Mouse (Mus musculus) ES-E14 (cell line): ENCODE measurements around the gene Zmpste24. TPM values are rescaled to one million over a fixed set of nuclear protein-coding genes. Genes with fewer than 3 reads are reported as not detected.

ENCODE experiments used
- DNase-seq: peaks from one replicate; pipeline ENCODE4 v3.0.0-alpha.2; 2013; ENCODE audit warnings: low read depth, low spot score
- H3K27ac ChIP-seq: 2 replicates; pipeline ENCODE4 v1.5.1; 2012; ENCODE audit warnings: low read depth, mild to moderate bottlenecking, low read length, moderate library complexity, mixed read lengths; ENCODE audit not compliant: poor library complexity, insufficient read depth, severe bottlenecking
- H3K36me3 ChIP-seq: 2 replicates; pipeline ENCODE4 v1.6.1; 2012; ENCODE audit warnings: mild to moderate bottlenecking, low read length, moderate library complexity, mixed read lengths; ENCODE audit not compliant: control insufficient read depth, poor library complexity, insufficient read depth, severe bottlenecking
- H3K4me1 ChIP-seq, 2 experiments: fragments of 150-350 bp in 1 of 2; sonication (generic) in 1 of 2; 2 replicates each; pipeline ENCODE4 v1.6.1; 2012; ENCODE audit warnings: low read length in 2 of 2, mild to moderate bottlenecking in 1 of 2, mixed read lengths in 1 of 2; ENCODE audit not compliant: control insufficient read depth in 2 of 2, insufficient read depth in 2 of 2, poor library complexity in 1 of 2
- H3K4me3 ChIP-seq, 2 experiments: fragments of 150-350 bp in 1 of 2; sonication (generic) in 1 of 2; 2 replicates each; pipeline ENCODE4 v1.5.1; 2012; ENCODE audit warnings: low read length in 2 of 2, low read depth in 1 of 2, mild to moderate bottlenecking in 1 of 2, mixed read lengths in 1 of 2; ENCODE audit not compliant: insufficient read depth in 1 of 2, poor library complexity in 1 of 2, severe bottlenecking in 1 of 2
- H3K9ac ChIP-seq: 2 replicates; pipeline ENCODE4 v1.6.1; 2012; ENCODE audit warnings: low read depth, mild to moderate bottlenecking, low read length, mixed read lengths; ENCODE audit not compliant: poor library complexity, insufficient read depth, severe bottlenecking
- H3K9me3 ChIP-seq: fragments of 150-350 bp; sonication (generic); 2 replicates; pipeline ENCODE4 v1.6.1; 2012; ENCODE audit warnings: low read depth, mild to moderate bottlenecking, low read length; ENCODE audit not compliant: control insufficient read depth, insufficient read depth
- CHD2 ChIP-seq: IDR thresholded peaks from 2 replicates; pipeline ENCODE4 v1.6.1; 2014; ENCODE audit warnings: mild to moderate bottlenecking, low read depth, low read length, inconsistent platforms
- HCFC1 ChIP-seq: IDR thresholded peaks from 2 replicates; pipeline ENCODE4 v1.6.1; 2012; ENCODE audit warnings: low read length, inconsistent platforms, borderline replicate concordance; ENCODE audit not compliant: insufficient read depth
- MAFK ChIP-seq: IDR thresholded peaks from 2 replicates; pipeline ENCODE4 v1.6.1; 2014; ENCODE audit warnings: mild to moderate bottlenecking, low read depth, low read length, inconsistent platforms; ENCODE audit not compliant: insufficient read depth
- ZC3H11A ChIP-seq: IDR thresholded peaks from 2 replicates; pipeline ENCODE4 v1.6.1; 2012; ENCODE audit warnings: low read depth, mild to moderate bottlenecking, inconsistent platforms, low read length, borderline replicate concordance
- ZNF384 ChIP-seq: IDR thresholded peaks from 2 replicates; pipeline ENCODE4 v1.6.1; 2012; ENCODE audit warnings: low read depth, low read length, inconsistent platforms
- in situ Hi-C, 2 experiments: fragments of 600-800 bp; cut with MboI; formaldehyde crosslinking; loops; one replicate each; pipeline ENCODE4 v1.15.1; 2025; ENCODE audit warnings: low sequenced_read_pairs in 2 of 2, inconsistent platforms in 1 of 2; ENCODE audit not compliant: unreplicated experiment in 2 of 2
- total RNA-seq: library from RNA; depleted of rRNA; stranded (reverse); fragments of 300-350 nt; gene quantifications from 2 replicates; pipeline ENCODE4 v1.2.3, GENCODE M21; 2012

Zmpste24 gene
- total RNA-seq, 1 experiment = 45.3 TPM

DNA sequence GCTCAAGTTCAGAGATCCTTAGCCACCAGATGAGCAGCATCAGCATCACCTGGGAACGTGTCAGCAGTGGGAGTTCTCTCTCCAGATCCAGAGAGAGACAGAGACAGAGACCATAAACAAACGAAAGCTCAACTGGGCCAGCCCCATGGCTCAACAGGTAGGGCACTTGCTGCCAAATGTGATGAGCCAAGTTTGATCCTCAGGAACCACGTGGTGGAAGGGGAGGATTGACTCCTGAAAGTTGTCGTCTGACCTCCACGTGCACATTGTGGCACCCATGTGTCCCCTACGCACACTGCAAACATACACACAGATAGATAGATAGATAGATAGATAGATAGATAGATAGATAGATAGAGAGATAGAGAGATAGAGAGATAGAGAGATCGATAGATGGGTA is 74.6 kb downstream of the Zmpste24 start:
- H3K4me1 ChIP-seq = peaks cover 1 to 9% of the 10 kb centered on the region in 2 experiments; a peak in 2 of 4 replicates
- no peaks in the 10 kb centered on the region for H3K9me3 ChIP-seq
- in situ Hi-C loops = no loop called here
- no peak for DNase-seq
- H3K4me3 ChIP-seq = no peak overlapping the region
- no peaks in the 10 kb centered on the region for H3K36me3 ChIP-seq
- no peak for TF ChIP-seq HCFC1
- no peak for TF ChIP-seq ZC3H11A
- TF ChIP-seq ZNF384 = no peak
- TF ChIP-seq CHD2 = no peak
- no peak for TF ChIP-seq MAFK
- H3K27ac ChIP-seq = no peak overlapping the region
- H3K9ac ChIP-seq = no peak overlapping the region

- no peak overlapping the region for H3K9ac ChIP-seq
- in situ Hi-C loops = no loop called here
- H3K4me3 ChIP-seq = no peak overlapping the region
- DNase-seq = no peak
- H3K4me1 ChIP-seq = peaks cover 1 to 10% of the 10 kb centered on the region in 2 experiments; a peak in 2 of 4 replicates
- H3K36me3 ChIP-seq = no peaks in the 10 kb centered on the region
- no peaks in the 10 kb centered on the region for H3K9me3 ChIP-seq
- H3K27ac ChIP-seq = no peak overlapping the region
- TF ChIP-seq MAFK (no peak), HCFC1 (no peak), CHD2 (no peak), ZNF384 (no peak), ZC3H11A (no peak)
These were observed 76.1 kb downstream of the Zmpste24 start for GRCm38 (mm10) chr4:121021911-121022310.

- no peak for DNase-seq
- Histone ChIP-seq H3K4me1 (peaks cover 1 to 11% of the 10 kb centered on the region in 2 experiments; a peak in 2 of 4 replicates), H3K9ac (no peak overlapping the region), H3K4me3 (no peak overlapping the region), H3K27ac (no peak overlapping the region), H3K9me3 (no peaks in the 10 kb centered on the region), H3K36me3 (no peaks in the 10 kb centered on the region)
- no peak for TF ChIP-seq CHD2
- TF ChIP-seq HCFC1 = no peak
- in situ Hi-C loops = no loop called here
These were observed 77.8 kb downstream of the Zmpste24 start for GRCm38 (mm10) chr4:121020040-121020790.

GRCm38 (mm10) chr4:121018250-121018649 is 79.8 kb downstream of the Zmpste24 start:
- H3K9me3 ChIP-seq = no peaks in the 10 kb centered on the region
- H3K4me3 ChIP-seq = no peak overlapping the region
- no peak overlapping the region for H3K27ac ChIP-seq
- H3K36me3 ChIP-seq = no peaks in the 10 kb centered on the region
- in situ Hi-C loops = no loop called here
- TF ChIP-seq MAFK (no peak), CHD2 (no peak), ZNF384 (no peak), ZC3H11A (no peak), HCFC1 (no peak)
- peaks cover 0 to 11% of the 10 kb centered on the region in 2 experiments; a peak in 2 of 4 replicates for H3K4me1 ChIP-seq
- no peak overlapping the region for H3K9ac ChIP-seq
- no peak for DNase-seq
